Mouse (Mus musculus): ENCODE data around the gene Hhipl1. TPM values are rescaled to one million over a fixed set of nuclear protein-coding genes. Genes with fewer than 3 reads are reported as not detected.

The Hhipl1 gene
- polyA plus RNA-seq, 1 experiment from 2014 or later = 0.43 TPM

DNA sequence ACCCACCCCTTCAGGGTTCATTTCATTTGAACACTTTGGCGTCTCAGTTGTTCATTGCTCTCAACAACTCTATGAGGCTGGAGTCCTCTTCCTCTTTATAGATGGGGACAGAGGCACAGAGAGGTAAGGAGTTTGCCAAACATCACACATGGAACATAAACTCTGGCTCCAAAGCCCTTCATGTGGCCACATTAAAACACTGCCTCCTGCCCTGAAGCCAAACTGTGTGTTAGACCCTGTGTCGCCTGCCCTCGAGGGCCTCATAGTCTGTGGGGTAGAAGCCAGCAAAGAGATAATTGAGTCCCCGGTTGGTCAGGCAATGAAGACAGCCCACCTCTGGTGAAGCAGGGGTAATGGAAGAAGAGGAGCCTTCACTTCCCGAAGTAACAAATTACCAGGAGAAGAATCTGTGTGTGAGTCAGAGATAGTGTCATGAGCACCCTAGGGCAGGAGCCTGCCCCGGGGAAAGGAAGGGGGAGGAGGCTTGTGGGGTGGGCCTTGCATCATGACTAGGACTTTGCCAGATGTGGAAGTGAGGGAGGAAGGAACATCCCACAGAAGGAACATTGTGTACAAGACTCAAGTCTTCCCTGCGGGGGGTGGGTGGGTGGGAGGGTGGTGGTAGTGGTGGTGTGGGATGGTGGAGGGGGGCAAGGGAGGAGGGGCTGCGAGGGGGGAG, 3.2 kb downstream of the Hhipl1 start:
- 51% methylated on average over 7 of the region's 8 CpGs for WGBS
- Histone ChIP-seq H3K4me2 (ENCODE audit: low read depth, low read length) (no peak overlapping the region), H3K9ac (ENCODE audit: low read depth, low read length) (no peak overlapping the region), H3K9me3 (ENCODE audit: control insufficient read depth, low read length) (no peaks in the 10 kb centered on the region), H3K27me3 (replicated peaks; ENCODE audit: control insufficient read depth, insufficient read depth, low read length) (no peaks in the 10 kb centered on the region; the same call in 1 of the 2 replicates), H3K4me3 (ENCODE audit: low read length) (no peak overlapping the region), H3K4me1 (ENCODE audit: control insufficient read depth, insufficient read depth, low read length) (peaks cover 5% of the 10 kb centered on the region; the same call in 1 of the 2 replicates), H3K36me3 (ENCODE audit: control insufficient read depth, insufficient read depth, low read length) (no peaks in the 10 kb centered on the region), H3K27ac (ENCODE audit: low read length) (no peak overlapping the region)
- no peak for ATAC-seq

DNA sequence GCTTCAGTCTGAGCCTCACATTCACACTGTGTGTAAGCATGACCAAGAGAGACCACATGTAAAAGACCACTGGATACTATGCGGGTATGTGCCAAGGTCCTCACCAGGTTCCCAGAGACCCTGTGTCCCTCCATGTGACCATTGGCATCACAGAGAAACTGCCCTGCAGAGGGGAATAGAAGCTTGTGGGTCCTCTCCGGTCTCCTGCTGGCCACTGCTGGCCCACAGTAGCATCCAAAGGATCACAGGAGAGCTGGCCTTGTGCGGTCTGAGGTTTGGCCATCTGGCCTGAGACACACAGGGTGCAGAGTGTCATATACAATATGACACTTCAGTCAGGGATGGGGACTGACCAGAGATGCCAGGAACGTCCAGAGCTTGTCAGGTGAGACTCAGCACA, 4.0 kb downstream of the Hhipl1 start:
- ATAC-seq = no peak
- no peak overlapping the region for H3K4me2 ChIP-seq (ENCODE audit: low read depth, low read length)
- WGBS = 83% methylated on average over 4 of the region's 4 CpGs

DNA sequence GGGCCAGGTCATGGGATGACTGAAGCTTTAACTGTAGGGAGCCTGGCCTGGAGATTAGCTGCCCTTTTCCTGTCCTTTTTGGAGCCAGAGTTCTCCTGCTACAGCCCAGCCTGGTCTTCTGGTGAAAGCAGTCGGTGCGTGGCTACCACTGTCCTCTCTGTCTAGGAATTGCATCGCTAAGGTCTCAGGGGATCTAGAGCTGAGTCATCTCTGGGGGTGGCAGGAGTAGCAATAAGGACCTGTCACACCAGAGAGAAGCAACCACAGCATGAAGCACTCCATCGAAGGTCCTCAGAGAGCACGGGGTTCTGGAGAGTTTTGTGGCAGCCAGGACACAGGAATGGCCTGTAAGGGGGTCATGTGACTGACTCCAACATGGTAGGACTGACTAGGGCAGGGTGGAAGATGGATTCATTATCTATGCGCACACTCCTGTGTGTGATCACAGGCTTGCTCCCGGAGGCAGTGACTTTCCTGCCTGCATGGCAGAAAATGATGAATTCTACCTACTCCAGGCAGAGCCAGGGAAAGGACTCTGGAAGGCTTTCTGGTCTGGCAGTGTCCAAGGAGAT, 4.5 kb downstream of the Hhipl1 start:
- Histone ChIP-seq H3K9me3 (ENCODE audit: control insufficient read depth, low read length) (no peaks in the 10 kb centered on the region), H3K27me3 (replicated peaks; ENCODE audit: control insufficient read depth, insufficient read depth, low read length) (peaks cover under 1% of the 10 kb centered on the region; the same call in 1 of the 2 replicates), H3K9ac (ENCODE audit: low read depth, low read length) (no peak overlapping the region), H3K4me2 (ENCODE audit: low read depth, low read length) (no peak overlapping the region), H3K27ac (ENCODE audit: low read length) (no peak overlapping the region), H3K36me3 (ENCODE audit: control insufficient read depth, insufficient read depth, low read length) (no peaks in the 10 kb centered on the region), H3K4me1 (ENCODE audit: control insufficient read depth, insufficient read depth, low read length) (peaks cover 5% of the 10 kb centered on the region; the same call in 1 of the 2 replicates), H3K4me3 (ENCODE audit: low read length) (no peak overlapping the region)
- no peak for ATAC-seq
- WGBS = 74% methylated on average over 7 of the region's 7 CpGs

More for the DNA sequence above, 4.0 kb downstream of the Hhipl1 start:
- H3K36me3 ChIP-seq (ENCODE audit: control insufficient read depth, insufficient read depth, low read length) = no peaks in the 10 kb centered on the region
- H3K4me1 ChIP-seq (ENCODE audit: control insufficient read depth, insufficient read depth, low read length) = peaks cover 5% of the 10 kb centered on the region; the same call in 1 of the 2 replicates
- no peaks in the 10 kb centered on the region for H3K9me3 ChIP-seq (ENCODE audit: control insufficient read depth, low read length)
- no peak overlapping the region for H3K27ac ChIP-seq (ENCODE audit: low read length)
- H3K9ac ChIP-seq (ENCODE audit: low read depth, low read length) = no peak overlapping the region
- no peak overlapping the region for H3K4me3 ChIP-seq (ENCODE audit: low read length)
- no peaks in the 10 kb centered on the region; the same call in 1 of the 2 replicates for H3K27me3 ChIP-seq (replicated peaks; ENCODE audit: control insufficient read depth, insufficient read depth, low read length)

DNA sequence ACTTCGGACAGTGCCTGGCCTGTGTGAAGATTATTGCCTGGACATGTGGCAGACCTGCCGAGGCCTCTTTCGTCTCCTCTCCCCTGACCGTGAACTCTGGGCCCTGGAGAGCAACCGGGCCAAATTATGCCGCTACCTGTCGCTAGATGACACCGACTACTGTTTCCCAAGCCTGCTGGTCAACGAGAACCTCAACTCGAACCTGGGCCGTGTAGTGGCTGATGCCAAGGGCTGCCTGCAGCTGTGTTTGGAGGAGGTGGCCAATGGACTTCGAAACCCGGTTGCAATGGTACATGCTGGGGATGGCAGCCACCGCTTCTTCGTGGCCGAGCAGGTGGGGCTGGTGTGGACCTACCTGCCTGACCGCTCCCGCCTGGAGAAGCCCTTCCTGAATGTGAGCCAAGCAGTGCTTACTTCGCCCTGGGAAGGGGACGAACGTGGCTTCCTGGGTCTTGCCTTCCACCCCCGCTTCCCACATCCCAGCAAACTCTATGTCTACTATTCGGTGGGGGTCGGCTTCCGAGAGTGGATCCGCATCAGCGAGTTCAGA, 5.7 kb downstream of the Hhipl1 start:
- Histone ChIP-seq H3K36me3 (ENCODE audit: control insufficient read depth, insufficient read depth, low read length) (no peaks in the 10 kb centered on the region), H3K4me1 (ENCODE audit: control insufficient read depth, insufficient read depth, low read length) (no peaks in the 10 kb centered on the region), H3K27ac (ENCODE audit: low read length) (no peak overlapping the region), H3K4me3 (ENCODE audit: low read length) (no peak overlapping the region), H3K9me3 (ENCODE audit: control insufficient read depth, low read length) (no peaks in the 10 kb centered on the region), H3K9ac (ENCODE audit: low read depth, low read length) (no peak overlapping the region), H3K27me3 (replicated peaks; ENCODE audit: control insufficient read depth, insufficient read depth, low read length) (peaks cover 10% of the 10 kb centered on the region), H3K4me2 (ENCODE audit: low read depth, low read length) (no peak overlapping the region)
- ATAC-seq = no peak
- WGBS = 95% methylated on average over 27 of the region's 27 CpGs

DNA sequence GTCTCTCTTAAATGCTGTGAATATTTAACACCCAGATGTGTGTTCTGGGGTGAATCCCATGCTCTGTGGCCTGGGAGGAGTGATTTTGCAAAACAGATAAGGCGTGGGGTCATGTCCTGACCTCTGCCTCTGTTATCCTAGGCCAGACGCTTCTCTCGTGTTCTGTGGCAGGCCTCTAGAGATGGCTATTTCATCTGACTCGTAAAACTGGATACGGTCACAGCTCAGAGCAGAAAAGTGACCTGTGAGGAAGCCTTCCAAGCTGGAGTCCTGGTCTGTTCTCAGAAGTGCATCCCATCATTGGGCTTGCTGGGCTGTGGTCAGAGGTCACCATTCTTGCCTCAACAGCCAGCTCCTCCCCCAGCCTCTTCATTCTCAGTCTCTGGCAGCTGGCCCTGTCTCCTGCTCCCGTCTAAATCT, 6.4 kb downstream of the Hhipl1 start:
- Histone ChIP-seq H3K36me3 (ENCODE audit: control insufficient read depth, insufficient read depth, low read length) (no peaks in the 10 kb centered on the region), H3K9me3 (ENCODE audit: control insufficient read depth, low read length) (no peaks in the 10 kb centered on the region), H3K27ac (ENCODE audit: low read length) (no peak overlapping the region), H3K4me2 (ENCODE audit: low read depth, low read length) (no peak overlapping the region), H3K9ac (ENCODE audit: low read depth, low read length) (no peak overlapping the region), H3K4me3 (ENCODE audit: low read length) (no peak overlapping the region), H3K4me1 (ENCODE audit: control insufficient read depth, insufficient read depth, low read length) (no peaks in the 10 kb centered on the region), H3K27me3 (replicated peaks; ENCODE audit: control insufficient read depth, insufficient read depth, low read length) (peaks cover 17% of the 10 kb centered on the region)
- ATAC-seq = 0 out of 2 replicates have a peak, but pooled peaks have one; percentile 14
- 51% methylated on average over 6 of the region's 6 CpGs for WGBS

DNA sequence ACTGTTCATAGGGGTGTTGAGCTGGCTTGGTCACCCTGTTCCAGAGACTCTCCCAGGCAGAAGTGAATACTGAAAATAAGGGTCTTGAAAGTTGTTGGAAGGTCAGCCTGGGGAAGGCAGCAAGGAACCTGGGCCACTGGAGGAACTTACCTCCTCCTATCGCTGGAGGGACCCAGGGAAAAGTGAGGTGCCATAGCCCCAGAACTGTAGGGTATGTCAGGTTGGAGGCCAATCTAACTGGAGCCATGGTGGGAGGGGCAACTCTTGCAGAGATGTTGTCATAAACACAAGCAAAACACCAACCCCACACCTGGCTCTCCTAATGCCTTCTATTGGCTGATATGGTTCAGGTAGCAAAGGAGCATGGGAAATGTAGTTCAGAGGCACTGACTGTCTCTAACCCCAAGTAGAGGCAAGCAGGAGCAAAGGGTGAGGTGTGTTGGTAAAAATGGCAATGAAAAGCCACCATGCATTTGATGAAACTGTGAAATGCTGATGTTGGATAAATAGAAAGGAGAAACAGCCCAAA, 7.2 kb downstream of the Hhipl1 start:
- ATAC-seq = no peak
- H3K4me1 ChIP-seq (ENCODE audit: control insufficient read depth, insufficient read depth, low read length) = 0 out of 2 replicates have a peak, but pooled peaks cover 3% of the 10 kb centered on the region
- H3K4me3 ChIP-seq (ENCODE audit: low read length) = no peak overlapping the region
- H3K9me3 ChIP-seq (ENCODE audit: control insufficient read depth, low read length) = no peaks in the 10 kb centered on the region
- 90% methylated on average over 1 of the region's 1 CpGs for WGBS
- no peaks in the 10 kb centered on the region for H3K36me3 ChIP-seq (ENCODE audit: control insufficient read depth, insufficient read depth, low read length)
- no peak overlapping the region for H3K4me2 ChIP-seq (ENCODE audit: low read depth, low read length)
- no peak overlapping the region for H3K9ac ChIP-seq (ENCODE audit: low read depth, low read length)
- H3K27me3 ChIP-seq (replicated peaks; ENCODE audit: control insufficient read depth, insufficient read depth, low read length) = peaks cover 25% of the 10 kb centered on the region
- H3K27ac ChIP-seq (ENCODE audit: low read length) = no peak overlapping the region

DNA sequence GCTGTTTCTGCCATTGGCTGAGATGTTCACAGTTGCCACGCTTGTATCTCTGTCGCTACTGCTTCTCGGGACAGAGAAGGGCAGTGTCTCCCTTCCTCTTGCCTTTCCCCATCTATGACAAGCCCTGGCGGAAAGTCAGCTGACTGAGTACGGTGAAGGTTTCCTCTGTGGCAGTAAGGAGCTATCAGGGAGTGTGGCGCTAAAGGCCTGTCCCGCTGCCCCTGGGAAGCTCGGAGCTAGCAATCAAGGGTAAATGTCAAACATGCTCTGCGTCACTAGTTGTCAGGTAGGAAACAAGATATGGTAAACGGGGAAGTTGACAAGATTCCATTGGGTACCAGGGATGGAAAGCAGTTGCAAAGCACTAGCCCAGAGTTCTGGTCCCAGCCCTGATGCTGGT, 9.7 kb downstream of the Hhipl1 start:
- Histone ChIP-seq H3K27me3 (replicated peaks; ENCODE audit: control insufficient read depth, insufficient read depth, low read length) (peaks cover 42% of the 10 kb centered on the region), H3K4me3 (ENCODE audit: low read length) (no peak overlapping the region), H3K9ac (ENCODE audit: low read depth, low read length) (no peak overlapping the region), H3K9me3 (ENCODE audit: control insufficient read depth, low read length) (no peaks in the 10 kb centered on the region), H3K4me1 (ENCODE audit: control insufficient read depth, insufficient read depth, low read length) (0 out of 2 replicates have a peak, but pooled peaks cover 4% of the 10 kb centered on the region), H3K27ac (ENCODE audit: low read length) (no peak overlapping the region), H3K36me3 (ENCODE audit: control insufficient read depth, insufficient read depth, low read length) (no peaks in the 10 kb centered on the region), H3K4me2 (ENCODE audit: low read depth, low read length) (no peak overlapping the region)
- 44% methylated on average over 10 of the region's 10 CpGs for WGBS
- no peak for ATAC-seq

DNA sequence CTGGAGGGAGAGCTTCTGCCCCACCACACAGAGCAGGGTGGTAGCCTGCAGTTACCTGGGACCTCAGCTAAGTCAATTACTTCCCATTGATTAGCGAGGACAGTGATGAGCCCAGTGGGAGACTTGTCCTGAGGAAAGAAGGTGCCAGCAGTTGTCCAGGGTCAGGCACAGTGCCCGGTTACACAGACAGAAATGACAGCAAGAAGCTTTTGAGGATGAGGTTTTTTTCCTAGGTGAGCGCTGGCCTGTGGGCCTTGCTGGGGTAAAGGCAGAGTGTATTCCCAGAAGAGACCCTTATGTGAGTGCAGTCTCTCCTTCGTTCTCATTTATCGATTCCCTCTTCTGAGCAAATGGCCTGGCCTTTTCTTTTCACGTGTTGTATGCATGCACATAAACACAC, 10.6 kb downstream of the Hhipl1 start:
- H3K27ac ChIP-seq (ENCODE audit: low read length) = no peak overlapping the region
- H3K4me1 ChIP-seq (ENCODE audit: control insufficient read depth, insufficient read depth, low read length) = 0 out of 2 replicates have a peak, but pooled peaks cover 4% of the 10 kb centered on the region
- H3K27me3 ChIP-seq (replicated peaks; ENCODE audit: control insufficient read depth, insufficient read depth, low read length) = peaks cover 42% of the 10 kb centered on the region
- H3K9me3 ChIP-seq (ENCODE audit: control insufficient read depth, low read length) = no peaks in the 10 kb centered on the region
- H3K9ac ChIP-seq (ENCODE audit: low read depth, low read length) = no peak overlapping the region
- no peak for ATAC-seq
- WGBS = 43% methylated on average over 6 of the region's 6 CpGs
- H3K4me3 ChIP-seq (ENCODE audit: low read length) = no peak overlapping the region
- H3K36me3 ChIP-seq (ENCODE audit: control insufficient read depth, insufficient read depth, low read length) = no peaks in the 10 kb centered on the region
- no peak overlapping the region for H3K4me2 ChIP-seq (ENCODE audit: low read depth, low read length)

DNA sequence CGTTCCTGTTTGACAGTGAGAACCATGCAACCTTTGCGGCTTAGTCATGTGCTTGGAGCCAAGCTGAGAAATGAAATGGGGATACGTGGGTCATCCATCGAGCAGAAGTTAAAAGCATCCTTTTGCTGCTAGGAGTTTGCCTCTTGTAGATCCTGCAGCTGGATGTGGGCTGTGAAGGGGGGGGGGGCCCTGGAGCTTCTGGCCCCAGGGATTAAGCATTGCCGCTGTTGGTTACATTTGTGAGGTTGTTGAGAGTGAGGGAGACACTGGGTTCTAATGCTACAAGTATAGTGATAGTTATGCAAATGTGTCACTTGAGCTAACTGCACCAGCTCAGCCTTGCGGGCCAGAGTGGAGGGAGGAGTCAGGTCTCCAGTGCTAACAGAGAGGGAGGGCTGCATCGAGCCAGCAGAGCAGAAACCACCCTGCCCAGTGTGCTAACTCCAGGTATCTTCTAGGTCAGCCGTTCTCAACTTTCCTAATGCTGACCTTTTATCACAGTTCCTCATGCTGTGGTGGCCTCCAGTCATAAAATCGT, 11.2 kb downstream of the Hhipl1 start:
- Histone ChIP-seq H3K27me3 (replicated peaks; ENCODE audit: control insufficient read depth, insufficient read depth, low read length) (peaks cover 42% of the 10 kb centered on the region), H3K36me3 (ENCODE audit: control insufficient read depth, insufficient read depth, low read length) (no peaks in the 10 kb centered on the region), H3K4me2 (ENCODE audit: low read depth, low read length) (no peak overlapping the region), H3K4me3 (ENCODE audit: low read length) (no peak overlapping the region), H3K9ac (ENCODE audit: low read depth, low read length) (no peak overlapping the region), H3K27ac (ENCODE audit: low read length) (no peak overlapping the region), H3K4me1 (ENCODE audit: control insufficient read depth, insufficient read depth, low read length) (0 out of 2 replicates have a peak, but pooled peaks cover 4% of the 10 kb centered on the region), H3K9me3 (ENCODE audit: control insufficient read depth, low read length) (no peaks in the 10 kb centered on the region)
- 18% methylated on average over 9 of the region's 9 CpGs for WGBS
- ATAC-seq = peak; percentile 27; the same call in 1 of the 2 replicates

All from intestine, embryonic 16.5 days (tissue).